Mouse (Mus musculus) spleen, adult 2 months (tissue): ENCODE measurements around the gene Ccdc12.

Experiments
- CTCF ChIP-seq: fragments of 200-500 bp; IDR thresholded peaks from 2 replicates; pipeline ENCODE4 v1.5.1; 2011; ENCODE audit warnings: mild to moderate bottlenecking, inconsistent platforms; ENCODE audit not compliant: insufficient read depth, insufficient read length, insufficient replicate concordance; ENCODE audit errors: extremely low read depth
- POLR2A ChIP-seq: fragments of 200-500 bp; IDR thresholded peaks from 2 replicates; pipeline ENCODE4 v1.6.1; 2011; ENCODE audit warnings: low read depth, low read length, inconsistent platforms

- TF ChIP-seq CTCF: no peak
- TF ChIP-seq POLR2A: no peak
Observed at GRCm38 (mm10) chr9:110746238-110746637, 89.9 kb downstream of the Ccdc12 start.
